Mouse (Mus musculus) adrenal gland, postnatal 36 days (tissue): Measurements from ENCODE around the gene Gm20721. TPM values are rescaled to one million over a fixed set of nuclear protein-coding genes. Genes with fewer than 3 reads are reported as not detected.

Experiments used
- DNase-seq, 2 experiments: peaks; one replicate each; pipeline ENCODE4 v3.0.0; 2021; ENCODE audit warnings: mixed read lengths in 1 of 2
- total RNA-seq, 2 experiments: library from RNA; stranded (reverse); gene quantifications; 2 replicates each; pipeline ENCODE4 v1.2.3; 2021

The Gm20721 gene
- total RNA-seq, 2 experiments from 2014 or later = 2.2 to 2.6 TPM

DNA sequence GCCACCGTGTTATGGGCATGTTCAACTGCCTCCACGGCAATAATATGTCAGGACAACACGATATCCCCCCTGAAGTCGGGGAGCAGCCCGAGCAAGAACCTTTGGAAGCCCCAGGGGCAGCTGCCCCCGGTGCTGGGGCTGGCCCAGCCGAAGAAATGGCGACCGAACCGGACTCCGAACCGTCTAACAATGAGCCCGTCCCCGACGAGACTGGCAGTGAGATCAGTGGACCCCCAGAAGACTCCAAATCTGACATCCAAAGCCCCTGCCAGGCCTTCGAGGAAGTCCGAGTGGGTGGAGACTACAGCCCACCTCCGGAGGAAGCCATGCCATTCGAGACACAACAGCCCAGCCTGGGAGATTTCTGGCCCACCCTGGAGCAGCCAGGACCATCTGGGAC lies 48.7 kb downstream of the Gm20721 start:
- DNase-seq = no peak

- DNase-seq = peak in 1 of 2 experiments; percentile 29
Observed at GRCm38 (mm10) chr2:174297086-174297571, 49.4 kb downstream of the Gm20721 start.

DNA sequence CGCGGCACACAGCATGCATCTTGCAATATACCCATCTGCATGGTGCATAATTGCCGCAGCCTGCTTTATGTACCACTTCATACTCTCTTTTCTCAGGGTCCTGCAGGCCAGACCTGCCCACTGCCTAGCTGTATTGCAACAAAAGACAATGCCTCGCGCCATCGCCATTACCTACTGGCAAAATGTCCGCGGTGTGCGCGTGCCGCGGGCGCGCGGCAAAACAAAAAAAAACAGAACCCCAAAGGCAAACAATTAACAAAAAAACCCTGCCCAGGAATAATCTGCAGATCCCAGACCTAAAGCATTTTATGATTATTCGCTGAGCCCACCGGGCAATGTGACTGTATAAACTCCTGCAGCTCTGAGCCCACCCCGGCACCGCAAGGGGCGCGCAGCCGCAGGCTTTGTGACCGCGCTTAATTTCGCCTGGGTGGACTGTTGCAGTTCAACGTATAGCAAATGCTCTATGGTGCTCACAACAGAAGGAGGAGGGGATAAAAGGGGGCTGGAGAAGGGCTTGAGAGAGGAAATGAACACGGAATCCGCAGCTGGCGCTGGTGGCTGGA lies 50.5 kb downstream of the Gm20721 start:
- DNase-seq = no peak

GRCm38 (mm10) chr2:174295175-174295899 lies 51.2 kb downstream of the Gm20721 start:
- DNase-seq = peak; percentile 47 to 59

GRCm38 (mm10) chr2:174294457-174294856 lies 52.1 kb downstream of the Gm20721 start:
- no peak for DNase-seq

GRCm38 (mm10) chr2:174291662-174292030 lies 54.9 kb downstream of the Gm20721 start:
- no peak for DNase-seq

DNA sequence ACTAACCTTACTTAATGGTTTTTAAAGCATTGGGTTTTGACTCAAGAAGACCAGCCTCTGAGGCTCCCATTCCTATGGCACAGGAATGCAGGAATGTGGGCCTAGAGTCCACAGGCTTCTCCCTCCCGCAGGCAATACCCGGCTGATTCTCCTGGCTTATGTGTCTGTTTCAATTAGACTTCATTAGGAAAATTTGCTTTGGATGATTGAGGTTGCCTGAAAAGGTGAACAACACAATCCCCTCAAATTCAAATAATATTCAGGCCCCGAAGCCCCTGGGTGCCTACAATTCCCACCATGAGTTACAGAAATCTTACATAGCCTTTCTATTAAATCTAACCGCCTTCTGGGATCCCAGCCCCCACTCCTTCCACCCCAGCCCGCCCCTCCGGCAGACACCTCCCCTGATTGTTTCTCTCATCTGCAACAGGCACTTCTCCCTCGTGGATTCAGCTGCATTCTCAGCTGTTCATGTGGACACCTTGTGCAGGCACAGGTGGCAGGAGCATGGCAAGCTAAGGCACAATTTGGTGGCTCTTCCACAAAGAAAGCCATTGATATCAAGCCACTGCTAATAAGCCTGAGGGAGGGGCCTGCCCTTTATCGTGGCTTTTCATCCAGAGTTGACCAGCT lies 55.4 kb downstream of the Gm20721 start:
- no peak for DNase-seq

DNA sequence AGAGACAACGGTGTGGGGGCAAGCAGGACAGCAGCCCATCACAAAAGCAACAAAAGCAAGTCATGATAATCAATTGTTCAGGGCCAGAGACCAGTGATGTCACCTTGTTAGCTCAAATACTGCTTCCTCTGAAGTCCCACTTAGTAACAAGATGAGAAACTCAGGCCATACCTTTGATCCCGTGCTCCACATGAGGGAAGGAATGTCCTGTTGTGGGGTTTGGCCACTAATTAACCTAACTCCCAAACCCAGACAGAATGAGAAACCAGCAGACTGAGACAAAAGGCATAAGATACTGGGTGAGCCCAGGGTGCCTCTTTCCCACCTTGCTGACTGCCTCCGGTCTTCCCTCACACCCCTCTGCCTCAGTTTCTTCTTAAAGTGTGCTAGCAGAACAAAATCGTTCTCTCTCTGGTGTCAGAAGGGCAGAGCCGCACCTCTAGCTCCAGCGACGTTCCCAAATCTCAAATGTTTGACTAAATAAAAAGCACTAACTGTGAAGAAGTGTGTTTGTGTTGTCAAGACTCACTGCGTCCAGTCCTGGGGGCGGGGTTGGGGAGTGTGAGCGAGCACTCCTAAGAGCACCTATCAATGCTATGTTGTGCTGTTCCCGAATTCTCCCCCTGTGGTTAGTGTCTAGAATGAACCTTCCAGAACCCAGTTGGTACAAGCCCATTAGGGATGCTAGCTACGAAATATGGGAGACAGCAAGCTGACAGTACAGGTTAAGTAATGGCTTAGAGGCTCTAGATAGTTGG lies 57.7 kb downstream of the Gm20721 start:
- no peak for DNase-seq

GRCm38 (mm10) chr2:174287921-174288320 lies 58.6 kb downstream of the Gm20721 start:
- DNase-seq = no peak

GRCm38 (mm10) chr2:174285921-174286470 lies 60.5 kb downstream of the Gm20721 start:
- DNase-seq = no peak

GRCm38 (mm10) chr2:174284807-174285457 lies 61.6 kb downstream of the Gm20721 start:
- no peak for DNase-seq

DNA sequence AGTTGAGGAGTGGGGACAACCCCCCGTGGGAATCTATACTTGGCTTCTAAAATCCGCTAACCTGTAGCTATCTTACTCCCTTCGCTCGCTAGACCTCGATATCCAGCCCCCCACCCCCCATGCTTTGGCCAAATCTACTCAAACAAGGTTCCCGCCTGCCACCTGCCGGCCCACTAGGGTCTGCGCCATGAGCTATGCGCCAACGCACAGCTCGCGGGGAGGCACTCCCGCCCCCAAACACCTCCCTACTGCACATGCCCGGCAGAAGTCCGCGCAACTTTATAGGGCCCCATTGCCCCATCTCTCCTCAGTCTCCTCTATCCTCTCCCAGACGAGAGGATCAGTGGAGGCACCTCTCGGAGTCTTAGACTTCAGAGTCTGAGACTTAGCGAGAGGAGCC lies 62.5 kb downstream of the Gm20721 start, which contains the start of gene Gnas:
Gnas (plus strand) TSS at position 310 of the 400 bp plus-strand sequence.
- peak; percentile 25 to 56 for DNase-seq

- no peak for DNase-seq
Observed at GRCm38 (mm10) chr2:174283341-174283740, 63.2 kb downstream of the Gm20721 start.

Other genes with a start within 250 kb of the Gm20721 start
- 10 to 100 TPM; 58.4 to 69.0 TPM for gene Npepl1, start 236.4 kb downstream of the Gm20721 start, total RNA-seq
- 1,000 to 10,000 TPM; 2,444 to 2,615 TPM for gene Gnas, start 62.4 kb downstream of the Gm20721 start, total RNA-seq
- 10 to 100 TPM; 54.9 to 55.8 TPM for gene Nelfcd, start 69.1 kb upstream of the Gm20721 start, total RNA-seq
- gene Ctsz, start 92.3 kb upstream of the Gm20721 start, total RNA-seq = 100 to 1,000 TPM; 153 to 175 TPM
- under 1 TPM; 0.40 to 0.86 TPM for gene Tubb1, start 104.0 kb upstream of the Gm20721 start, total RNA-seq
- gene Atp5e, start 117.4 kb upstream of the Gm20721 start, total RNA-seq = 100 to 1,000 TPM; 528 to 595 TPM
- 100 to 1,000 TPM; 121 to 124 TPM for gene Prelid3b, start 126.4 kb upstream of the Gm20721 start, total RNA-seq